Mouse (Mus musculus) urinary bladder, postnatal 4 days (tissue): ENCODE measurements around the gene Ina.
A peak's percentile ranks its signal among the peaks of the same experiment; 100 is the strongest.
"Not testable (repeated sequence)": the region's sequence is repeated elsewhere in the genome, so short reads cannot be mapped to it uniquely, and the experiment has no call there.

Source experiments
- DNase-seq, 2 experiments: peaks; one replicate each; pipeline ENCODE4 v3.0.0; 2021 to 2022; ENCODE audit warnings: low spot score in 2 of 2

Gene Ina

DNA sequence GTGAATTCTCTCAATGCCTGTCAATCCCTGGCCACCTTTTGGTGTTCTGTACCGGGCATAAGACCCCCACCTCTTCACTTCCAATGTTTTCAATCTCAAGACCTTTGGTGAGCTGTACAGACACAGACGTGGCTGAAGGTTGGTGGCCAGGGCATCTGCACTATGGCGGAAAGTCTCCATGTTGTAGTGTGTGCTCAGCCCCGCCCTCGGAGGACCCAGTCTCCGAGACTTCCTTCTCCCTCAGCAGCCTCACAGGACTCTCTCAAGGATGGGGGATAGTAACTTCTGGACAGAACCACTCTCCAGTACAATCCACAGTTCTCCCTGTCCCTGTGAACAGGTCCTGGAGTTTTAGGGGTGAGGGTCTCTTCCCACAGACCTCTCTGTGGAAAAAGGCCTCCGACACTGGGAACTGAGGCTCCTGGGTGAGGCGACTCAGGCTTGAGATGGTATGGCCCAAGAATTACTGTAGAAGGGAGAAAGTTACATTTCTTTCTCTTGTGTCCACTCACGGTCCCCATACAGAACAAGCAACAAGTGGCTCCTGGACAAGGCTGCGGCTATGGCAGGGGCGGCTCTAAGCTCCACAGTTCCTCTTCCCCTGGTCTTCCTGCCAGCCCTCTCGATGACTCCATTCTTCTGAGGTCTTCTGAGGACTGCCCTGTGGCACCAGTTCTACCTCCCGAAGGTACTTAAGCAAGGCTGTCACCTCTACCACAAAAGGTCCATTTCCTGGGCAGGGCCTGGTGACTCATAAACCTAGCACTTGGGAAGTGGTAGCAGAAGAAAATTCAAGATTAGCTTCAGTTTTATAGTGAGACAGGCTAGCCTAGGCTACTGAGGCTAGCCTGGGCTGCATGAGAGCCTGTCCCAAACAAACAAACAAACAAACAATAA lies 29.5 kb upstream of the Ina start:
- DNase-seq = no peak

DNA sequence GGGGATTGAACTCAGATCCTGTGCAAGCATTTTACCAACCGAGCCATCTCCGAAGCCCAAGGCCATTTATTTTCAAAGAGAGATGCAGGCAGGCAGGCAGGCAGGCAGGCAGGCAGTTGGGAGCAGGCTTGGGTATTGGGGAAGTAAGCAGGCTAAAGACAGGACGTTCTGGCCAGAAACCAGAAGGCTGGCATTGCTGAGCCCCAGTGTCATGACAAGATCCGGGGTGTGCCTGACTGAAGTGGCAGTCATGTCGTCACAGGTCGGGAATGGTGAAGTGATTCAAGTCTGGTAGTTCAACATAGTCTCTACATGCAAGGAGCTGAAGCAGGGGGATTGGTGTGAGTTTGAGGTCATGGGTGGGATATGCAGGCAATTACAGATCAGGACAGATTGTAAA lies 26.9 kb upstream of the Ina start:
- DNase-seq = no peak

DNA sequence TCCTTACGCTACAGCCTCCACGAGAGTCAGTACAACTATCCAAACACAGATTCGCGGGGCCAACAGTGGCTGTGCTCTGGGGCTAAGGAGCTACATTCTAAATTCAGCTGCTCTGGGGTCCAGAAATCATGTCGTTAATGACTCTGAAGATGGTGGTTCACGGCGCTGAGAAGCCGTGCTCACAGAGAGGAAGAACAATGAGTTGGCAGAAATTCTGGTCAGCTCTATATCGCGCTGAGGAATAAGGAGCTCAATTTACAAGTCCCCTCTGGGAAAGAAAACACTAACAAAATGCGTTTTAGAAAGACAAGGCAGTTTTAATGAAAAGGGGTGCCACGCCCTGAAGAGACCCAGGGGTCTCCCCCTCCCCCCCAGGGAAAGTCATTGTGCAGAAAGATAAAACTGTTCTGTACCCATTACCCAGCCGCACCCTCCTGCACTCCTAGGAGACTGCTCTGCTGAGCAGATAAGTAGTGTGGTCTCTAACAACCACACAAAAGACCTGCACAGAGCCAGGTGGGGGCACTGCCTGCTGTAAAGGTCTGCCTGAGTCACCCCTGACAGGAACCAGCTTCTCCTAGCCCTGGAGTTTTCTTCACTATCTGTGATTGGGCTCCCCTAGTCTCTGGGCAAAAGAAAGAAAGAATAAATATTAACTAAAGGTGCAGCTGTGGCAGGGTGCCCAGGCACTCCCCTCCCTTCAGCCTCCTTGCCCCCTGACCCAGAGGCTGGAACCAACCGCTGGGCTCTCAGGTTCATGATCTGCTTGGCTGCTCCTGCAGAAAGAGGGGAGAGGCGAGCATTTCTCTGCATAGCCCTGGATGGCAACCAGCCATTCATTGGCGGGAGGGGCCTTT lies 26.0 kb upstream of the Ina start:
- peak in 1 of 2 experiments; percentile 58 for DNase-seq

DNA sequence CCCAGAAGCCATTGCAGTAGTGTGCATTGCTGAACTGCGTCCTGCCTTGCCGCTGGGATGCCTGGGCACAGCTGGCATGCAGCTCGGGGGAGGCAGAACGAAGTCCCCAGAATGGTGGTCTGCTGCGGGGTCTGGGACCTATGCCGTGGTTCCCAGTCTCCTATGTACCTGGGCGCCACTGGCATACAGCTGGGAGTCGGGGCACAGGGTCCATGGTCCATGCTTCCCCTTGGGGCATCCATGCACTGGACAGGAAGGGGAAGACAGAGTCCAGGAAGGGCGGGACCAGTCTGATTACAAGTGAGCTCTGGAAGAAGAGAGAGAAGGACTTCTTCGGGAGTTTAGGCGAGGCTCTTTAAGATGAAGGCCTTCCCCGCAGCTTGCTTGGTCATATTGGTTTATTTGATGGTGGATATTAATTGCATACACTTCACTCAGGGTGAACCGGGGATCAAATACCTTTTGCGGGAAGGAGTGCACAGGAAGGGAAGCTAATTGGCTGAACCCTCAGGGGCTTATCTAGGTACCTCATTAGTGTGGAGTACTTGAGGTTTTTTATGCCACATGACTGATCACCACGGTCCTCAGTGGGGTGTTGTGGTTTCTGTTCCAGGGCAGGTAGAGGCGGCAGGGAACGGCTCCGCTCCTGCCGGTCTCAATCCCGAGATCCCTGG lies 24.9 kb upstream of the Ina start:
- DNase-seq = no peak

DNA sequence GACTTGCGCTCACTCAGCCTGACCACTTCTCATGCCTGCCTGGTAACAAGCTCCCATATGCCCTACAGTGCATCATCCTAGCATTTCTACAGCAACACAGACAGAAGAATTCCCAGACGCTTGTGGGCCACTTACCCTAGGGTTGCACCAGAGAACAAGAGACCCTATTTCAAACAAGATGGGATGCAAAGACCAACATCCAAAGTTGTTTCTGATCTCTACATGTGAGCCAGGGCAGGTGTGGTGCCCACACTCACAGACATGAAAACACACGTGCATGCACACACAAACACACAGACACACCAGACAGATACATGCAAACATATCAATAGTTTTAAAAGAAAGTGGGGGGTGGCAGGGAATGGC lies 24.4 kb upstream of the Ina start:
- DNase-seq = no peak

DNA sequence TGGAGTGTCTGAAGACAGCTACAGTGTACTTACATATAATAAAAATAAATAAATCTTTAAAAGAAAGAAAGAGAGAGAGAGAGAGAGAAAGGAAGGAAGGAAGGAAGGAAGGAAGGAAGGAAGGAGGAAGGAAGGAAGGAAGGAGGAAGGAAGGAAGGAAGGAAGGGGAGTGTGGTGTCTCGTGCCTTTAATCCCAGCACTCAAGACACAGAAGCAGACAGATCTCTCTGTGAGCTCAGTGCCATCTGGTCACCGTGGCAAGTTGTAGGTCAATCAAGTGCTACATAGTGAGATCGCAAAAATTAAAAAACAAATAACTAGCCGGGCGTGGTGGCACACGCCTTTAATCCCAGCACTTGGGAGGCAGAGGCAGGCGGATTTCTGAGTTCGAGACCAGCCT lies 23.9 kb upstream of the Ina start:
- DNase-seq = not testable (repeated sequence)

DNA sequence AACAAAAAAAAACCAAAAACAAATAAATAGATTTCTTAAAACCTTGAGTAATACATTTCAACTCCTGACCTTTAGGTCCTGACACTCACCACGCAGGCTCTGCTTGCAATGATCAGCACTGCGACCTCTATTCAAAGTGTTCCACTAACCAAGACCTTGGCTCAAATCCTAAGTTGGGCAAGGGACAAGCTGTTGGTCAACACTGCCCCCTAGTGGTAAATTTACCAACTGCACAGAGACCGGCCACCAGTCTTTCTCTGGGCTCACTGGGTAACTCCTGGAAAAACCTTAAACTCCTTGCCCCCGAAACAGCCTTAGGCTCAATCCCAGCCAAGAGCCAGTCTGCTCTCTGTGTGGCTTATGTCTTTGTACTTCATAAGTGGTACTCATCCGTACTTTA lies 23.4 kb upstream of the Ina start:
- peak; percentile 69 to 87 for DNase-seq

DNA sequence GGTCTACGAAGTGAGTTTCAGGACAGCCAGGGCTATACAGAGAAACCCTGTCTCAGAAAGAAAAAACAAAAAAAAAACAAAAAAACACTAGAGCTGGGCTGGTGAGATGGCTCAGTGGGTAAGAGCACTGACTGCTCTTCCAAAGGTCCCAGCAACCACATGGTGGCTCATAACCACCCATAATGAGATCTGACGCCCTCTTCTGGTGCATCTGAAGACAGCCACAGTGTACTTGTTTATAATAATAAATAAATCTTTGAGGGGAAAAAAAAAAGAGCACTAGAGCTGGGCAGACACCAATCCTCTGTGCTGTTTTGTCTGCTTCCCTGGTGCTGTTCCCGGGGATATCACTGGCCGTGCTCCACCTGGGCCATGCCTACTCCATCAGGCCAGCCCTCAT lies 22.2 kb upstream of the Ina start:
- not testable (repeated sequence) for DNase-seq

DNA sequence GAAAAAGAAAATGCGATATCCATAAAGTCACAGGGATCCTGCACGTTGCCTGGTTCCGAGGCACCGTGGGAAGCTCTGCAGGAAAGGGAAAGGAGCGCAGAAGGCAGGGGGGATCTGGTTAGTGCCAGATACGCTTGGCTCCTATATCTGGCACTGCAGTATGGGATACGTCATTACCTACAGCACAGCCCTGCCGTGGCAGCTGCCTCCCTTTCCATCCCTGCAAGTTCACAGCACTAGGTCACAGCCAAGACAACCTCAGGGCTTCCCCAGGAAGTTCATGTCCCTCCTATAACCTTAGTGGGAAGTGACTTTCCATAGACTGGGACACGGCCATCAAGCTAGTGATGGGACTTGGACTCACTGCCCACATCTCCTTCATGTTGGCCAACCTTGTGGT lies 18.4 kb upstream of the Ina start:
- DNase-seq = no peak

DNA sequence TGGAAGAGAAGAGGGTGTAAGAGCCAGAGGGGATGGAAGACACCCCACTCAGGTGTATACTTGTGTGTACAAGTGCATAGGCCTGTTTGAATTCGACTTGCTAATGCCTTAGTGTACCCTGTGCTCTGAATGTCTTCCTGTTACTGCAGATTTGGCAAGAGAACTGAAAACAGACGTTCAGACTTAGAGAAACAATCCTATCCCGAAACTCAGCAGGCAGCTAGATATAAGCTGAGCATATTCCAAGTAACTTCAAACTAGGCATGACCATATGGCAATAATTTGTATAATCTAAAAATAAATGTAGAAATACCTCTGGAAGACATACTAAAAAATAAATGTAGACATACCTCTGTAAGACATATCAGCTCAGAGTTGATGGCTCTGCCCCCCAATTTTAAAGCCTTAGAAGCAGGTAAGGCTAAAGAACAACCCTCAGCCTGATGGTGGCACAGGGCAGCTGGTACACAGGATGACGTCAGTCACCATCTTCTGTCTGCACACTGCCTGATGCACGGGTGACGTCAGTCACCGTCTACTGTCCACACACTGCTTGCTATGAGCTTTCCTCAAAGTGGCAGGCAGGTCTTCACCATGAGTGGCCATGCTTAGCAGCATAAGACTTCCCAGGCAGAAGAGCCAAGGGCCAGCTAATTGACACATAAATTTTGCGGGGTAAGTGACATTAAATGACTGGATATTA lies 16.2 kb upstream of the Ina start:
- no peak for DNase-seq

DNA sequence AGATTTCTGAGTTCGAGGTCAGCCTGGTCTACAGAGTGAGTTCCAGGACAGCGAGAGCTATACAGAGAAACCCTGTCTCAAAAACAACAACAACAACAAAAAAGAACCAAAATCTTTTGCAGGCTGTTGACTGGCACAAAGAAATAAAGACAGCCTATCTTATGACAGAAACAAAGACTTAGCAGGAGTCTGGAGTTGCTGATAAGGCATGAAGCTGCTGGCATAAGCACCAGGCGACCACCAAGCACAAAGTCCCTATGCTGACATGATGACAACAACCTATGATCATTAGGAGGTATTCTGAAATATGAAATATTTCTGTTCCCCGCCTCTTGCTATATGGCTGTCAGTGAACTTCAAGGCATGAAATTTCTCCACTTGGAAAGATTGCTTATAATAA lies 15.5 kb upstream of the Ina start:
- no peak for DNase-seq

DNA sequence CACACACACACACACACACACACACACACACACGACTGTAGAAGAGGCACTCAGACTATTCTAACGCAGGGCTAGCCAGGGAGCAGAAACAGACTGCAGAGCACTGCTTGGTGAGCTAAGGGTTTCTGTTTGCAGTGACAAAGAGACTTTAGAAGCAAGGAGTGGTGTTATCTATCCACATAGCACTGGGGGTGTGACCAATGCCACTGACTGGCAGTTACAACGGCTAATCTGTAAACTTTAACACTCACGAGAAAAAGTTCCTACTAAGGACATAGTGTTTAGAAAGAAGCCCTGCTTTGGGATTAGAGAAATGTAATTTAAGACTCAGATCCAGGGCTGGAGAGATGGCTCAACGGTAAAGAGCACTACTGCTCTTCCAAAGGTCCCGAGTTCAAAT lies 14.7 kb upstream of the Ina start:
- DNase-seq = no peak

DNA sequence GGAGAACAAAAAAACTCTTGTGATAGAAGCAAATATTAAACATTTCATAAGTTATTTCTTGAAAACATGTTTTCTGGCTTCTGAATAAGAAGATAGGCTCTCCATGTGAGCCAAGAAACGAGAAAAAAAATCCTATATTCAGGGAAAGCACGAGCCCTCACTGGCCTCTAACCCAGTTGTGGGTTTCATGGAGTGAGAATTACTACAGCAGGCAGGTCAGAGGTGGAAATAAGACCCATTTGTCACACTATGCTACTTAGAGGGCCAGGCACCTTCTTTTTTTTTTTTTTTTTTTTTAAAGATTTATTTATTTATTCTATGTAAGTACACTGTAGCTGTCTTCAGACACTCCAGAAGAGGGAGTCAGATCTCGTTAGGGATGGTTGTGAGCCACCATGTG lies 14.1 kb upstream of the Ina start:
- not testable (repeated sequence) for DNase-seq

DNA sequence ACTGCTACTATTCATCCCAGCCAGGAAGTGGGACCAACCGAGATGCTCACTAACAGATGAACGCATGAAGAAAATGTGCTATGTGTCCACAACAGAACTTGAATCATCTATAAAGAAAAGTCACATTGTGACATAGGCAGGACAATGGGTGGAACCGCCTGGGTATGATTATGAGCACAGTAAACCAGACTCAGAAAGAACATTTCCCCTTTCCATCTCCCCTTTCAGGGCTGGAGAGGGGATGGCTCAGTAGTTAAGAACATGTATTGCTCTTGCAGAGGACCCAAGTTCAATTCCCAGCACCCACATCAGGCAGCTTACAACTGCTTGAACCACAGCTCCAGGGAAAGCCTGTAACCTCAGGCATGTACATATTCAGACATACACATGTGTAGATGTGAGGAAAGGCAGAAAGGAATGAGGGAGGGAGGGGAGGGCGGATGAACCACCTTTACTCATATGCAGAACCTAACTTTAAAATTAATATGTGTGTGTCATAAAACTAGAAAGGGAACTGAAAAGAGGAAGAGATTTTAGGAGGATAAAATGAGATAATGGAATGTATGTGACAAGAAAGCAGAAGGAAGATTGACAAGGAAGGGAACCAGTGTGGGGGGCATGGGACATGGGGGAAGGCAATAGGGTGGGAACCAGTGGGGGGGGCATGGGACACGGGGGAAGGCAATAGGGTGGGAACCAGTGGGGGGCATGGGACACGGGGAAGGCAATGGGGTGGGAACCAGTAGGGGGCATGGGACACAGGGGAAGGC lies 10.6 kb upstream of the Ina start:
- DNase-seq = no peak

DNA sequence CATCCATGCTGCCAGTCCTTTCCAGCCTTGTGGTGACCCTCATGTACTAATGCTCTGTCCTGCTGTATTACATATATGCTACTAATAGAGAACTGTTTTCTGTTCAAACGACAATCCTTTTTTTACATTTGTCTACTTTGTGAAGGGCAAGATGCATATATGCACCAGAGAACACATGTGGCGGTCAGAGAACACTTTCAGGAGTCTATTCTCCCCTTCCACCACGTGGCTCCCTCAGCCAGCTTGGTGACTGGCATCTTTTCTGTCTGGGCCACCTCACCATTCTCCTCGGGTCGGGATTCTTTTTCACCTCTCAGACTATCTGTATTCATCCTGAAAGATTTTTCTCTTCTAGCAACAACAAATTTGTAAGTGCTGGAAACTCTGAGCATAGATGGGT lies 8.6 kb upstream of the Ina start:
- no peak for DNase-seq

DNA sequence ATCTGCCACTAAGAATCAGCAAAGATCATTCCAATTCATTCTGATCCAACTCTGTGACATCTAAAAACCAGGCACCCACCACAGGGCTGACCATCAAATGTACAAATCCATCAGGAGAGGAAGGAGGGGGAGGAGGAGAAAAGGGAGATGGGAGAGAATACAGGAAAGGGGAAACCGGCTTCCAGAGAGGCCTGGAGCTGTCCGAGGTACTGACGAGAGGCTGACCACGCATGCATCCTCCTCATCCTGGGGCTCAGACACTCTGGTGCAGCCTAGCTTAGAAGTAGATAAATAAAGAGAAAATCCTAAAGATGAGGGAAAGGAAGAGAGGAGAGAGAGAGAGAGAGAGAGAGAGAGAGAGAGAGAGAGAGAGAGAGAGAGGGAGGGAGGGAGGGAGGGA lies 8.2 kb upstream of the Ina start:
- peak in 1 of 2 experiments; percentile 76 for DNase-seq

DNA sequence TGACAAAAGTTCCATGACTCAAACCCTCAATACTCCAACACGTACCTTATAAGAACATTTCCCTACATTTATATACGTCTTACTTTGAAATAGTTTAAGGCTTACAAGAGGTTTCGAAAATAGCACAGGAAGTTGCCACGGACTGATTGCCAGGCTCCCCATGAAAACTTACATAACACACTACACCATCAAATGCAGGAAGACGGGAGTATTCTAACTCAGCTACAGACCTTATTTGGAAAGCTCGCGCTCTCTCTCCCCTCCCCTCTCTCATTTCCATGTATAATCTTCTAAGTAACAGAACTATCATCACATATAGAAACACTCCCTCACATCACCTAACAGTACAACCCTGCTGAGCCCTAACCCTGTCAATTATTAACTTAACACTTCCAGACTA lies 5.1 kb upstream of the Ina start:
- DNase-seq = no peak

DNA sequence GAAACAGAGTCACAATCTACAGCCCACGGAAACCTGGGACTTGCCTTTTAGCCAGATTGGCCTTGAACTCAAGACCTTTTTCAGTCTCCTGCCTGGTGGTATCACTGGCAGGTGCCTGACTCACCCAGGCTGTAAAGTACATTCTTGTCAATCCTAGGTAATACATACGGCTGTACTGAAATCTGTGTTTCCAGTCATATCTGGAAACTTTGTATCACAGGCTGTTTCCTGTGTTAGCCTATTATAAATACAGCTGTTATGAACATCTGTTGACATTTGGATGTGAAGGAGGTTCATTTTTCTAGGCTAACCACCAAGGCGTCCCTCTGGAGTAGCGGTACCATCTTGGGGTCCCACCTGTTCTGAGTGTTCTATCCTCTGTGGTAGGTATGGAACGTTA lies 4.6 kb upstream of the Ina start:
- DNase-seq = no peak

DNA sequence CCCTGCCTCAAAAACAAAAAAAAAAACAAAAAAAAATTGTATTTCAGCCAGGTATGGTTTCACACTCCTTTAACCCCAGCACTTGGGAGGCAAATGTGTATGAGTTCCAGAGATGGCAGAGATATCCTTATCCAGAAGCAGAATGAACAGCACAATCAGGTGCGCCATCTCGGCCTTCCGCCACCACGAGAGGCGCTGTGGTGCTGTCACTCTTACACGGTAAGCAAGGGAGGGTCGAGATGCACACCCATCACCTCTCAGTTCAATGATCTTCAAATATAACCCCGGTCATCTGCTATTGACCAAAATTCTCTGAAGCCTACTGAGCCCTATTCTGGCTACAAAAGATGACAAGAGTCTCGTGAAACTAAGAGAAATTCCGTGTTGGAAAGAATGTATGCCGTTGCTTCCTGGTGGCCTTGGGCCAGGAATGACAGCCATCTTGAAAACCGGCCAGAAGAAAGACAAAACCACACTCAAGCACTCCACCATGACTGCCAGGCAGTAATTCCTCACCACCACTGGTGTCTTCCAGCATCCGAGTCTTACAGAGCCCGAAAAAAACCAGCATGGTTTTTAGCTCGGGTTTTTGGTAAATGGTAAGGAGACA lies 1.9 kb upstream of the Ina start:
- no peak for DNase-seq

DNA sequence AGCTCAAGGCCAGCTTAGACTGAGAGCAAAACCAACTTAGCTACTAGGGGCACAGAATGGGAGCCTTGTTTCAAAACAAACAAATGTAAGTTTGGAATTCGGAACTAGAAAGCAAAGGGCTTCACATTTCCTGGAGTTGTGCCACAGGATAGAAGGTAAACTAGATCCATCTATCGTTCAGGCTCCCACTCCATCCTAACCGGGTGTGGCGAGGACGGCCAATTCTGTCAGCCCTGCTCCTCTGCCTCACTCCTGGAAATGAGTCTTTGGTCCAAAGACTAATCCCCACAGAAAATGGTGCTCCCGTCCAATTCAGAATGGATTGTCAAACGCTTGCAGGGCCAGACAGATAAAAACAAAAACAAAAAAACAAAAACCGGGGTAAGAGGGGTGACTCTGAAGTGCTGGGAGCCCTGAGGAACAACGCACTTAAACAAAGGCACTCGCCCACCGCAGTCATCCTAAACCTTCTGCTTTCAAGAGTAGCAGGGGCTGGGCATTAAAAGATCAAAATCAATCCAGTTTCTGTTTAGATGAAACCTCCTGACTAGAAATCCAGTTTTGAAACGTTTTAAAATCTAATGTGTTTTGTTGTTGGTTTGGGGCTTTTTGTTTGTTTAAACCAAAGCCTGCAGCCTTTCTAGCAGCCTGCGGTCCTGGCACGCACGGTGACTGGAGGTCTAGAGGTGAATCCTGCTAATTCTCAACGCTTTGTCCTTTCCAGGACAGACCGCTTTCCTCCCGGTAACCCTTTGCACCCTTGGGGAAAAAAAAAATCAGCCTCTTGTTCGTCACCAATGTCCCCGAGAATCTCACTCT lies 949 bp upstream of the Ina start:
- no peak for DNase-seq
